Mouse (Mus musculus) hindbrain, embryonic 13.5 days (tissue): ENCODE results near the gene Ddit4. TPM values are rescaled to one million over a fixed set of nuclear protein-coding genes. Genes with fewer than 3 reads are reported as not detected.

Experiments
- ATAC-seq: fragments of 200-750 bp; cut with Nextera tagmentation; 2 replicates; pipeline ENCODE4 v1.8.0; 2017; ENCODE audit warnings: moderate TSS enrichment; ENCODE audit not compliant: low FRiP score
- H3K27ac ChIP-seq: fragments of 300-500 bp; sonication (generic); 2 replicates; pipeline ENCODE4 v1.5.1; 2015; ENCODE audit warnings: inconsistent platforms, mild to moderate bottlenecking, moderate library complexity
- H3K27me3 ChIP-seq: fragments of 300-500 bp; sonication (generic); 2 replicates; pipeline ENCODE4 v1.6.1; 2015; ENCODE audit warnings: mild to moderate bottlenecking, inconsistent platforms
- H3K36me3 ChIP-seq: fragments of 300-500 bp; sonication (generic); 2 replicates; pipeline ENCODE4 v1.6.1; 2015; ENCODE audit warnings: mild to moderate bottlenecking, inconsistent platforms
- H3K4me1 ChIP-seq: fragments of 300-500 bp; sonication (generic); replicated peaks from 2 replicates; pipeline ENCODE4 v1.6.1; 2015; ENCODE audit warnings: inconsistent platforms
- H3K4me2 ChIP-seq: fragments of 300-500 bp; sonication (generic); 2 replicates; pipeline ENCODE4 v1.6.1; 2015; ENCODE audit warnings: inconsistent platforms, mild to moderate bottlenecking, moderate library complexity
- H3K4me3 ChIP-seq: fragments of 300-500 bp; sonication (generic); 2 replicates; pipeline ENCODE4 v1.5.1; 2015; ENCODE audit warnings: mild to moderate bottlenecking, inconsistent platforms
- H3K9ac ChIP-seq: fragments of 300-500 bp; sonication (generic); 2 replicates; pipeline ENCODE4 v1.6.1; 2015; ENCODE audit warnings: mild to moderate bottlenecking, inconsistent platforms
- H3K9me3 ChIP-seq: fragments of 300-500 bp; sonication (generic); 2 replicates; pipeline ENCODE4 v1.6.1; 2016; ENCODE audit warnings: inconsistent platforms
- WGBS: fragments of 180-500 bp; shearing (Covaris S2); methylation state at CpG from one replicate; pipeline ENCODE4 v1.1.7; 2015; 5-methylcytosine and 5-hydroxymethylcytosine counted together
- polyA plus RNA-seq: library from polyadenylated mRNA; unstranded; fragments of >200 nt; fragmentation: Nextera tagmentation; extraction: Ambion mirVana; gene quantifications from 2 replicates; pipeline ENCODE4 v1.2.1, GENCODE M21; 2015

Gene Ddit4
- polyA plus RNA-seq, 1 experiment from 2014 or later = 69.6 TPM

- H3K9me3 ChIP-seq = no peaks in the 10 kb centered on the region
- peak; percentile 66 for ATAC-seq
- peaks cover 29% of the 10 kb centered on the region for H3K4me1 ChIP-seq
- H3K9ac ChIP-seq = peak overlapping the region; percentile 59
- no peaks in the 10 kb centered on the region for H3K36me3 ChIP-seq
- peak overlapping the region; percentile 33 for H3K4me3 ChIP-seq
- WGBS = 4% methylated on average over 33 of the region's 33 CpGs
- peak overlapping the region; percentile 75 for H3K27ac ChIP-seq
- no peaks in the 10 kb centered on the region for H3K27me3 ChIP-seq
- H3K4me2 ChIP-seq = peak overlapping the region; percentile 58
Measured at GRCm38 (mm10) chr10:59920810-59921681, 30.6 kb downstream of the Ddit4 start.

- Histone ChIP-seq H3K36me3 (no peaks in the 10 kb centered on the region), H3K4me3 (peak overlapping the region; percentile 33), H3K9me3 (no peaks in the 10 kb centered on the region), H3K4me2 (peak overlapping the region; percentile 58), H3K27me3 (no peaks in the 10 kb centered on the region), H3K27ac (peak overlapping the region; percentile 75), H3K9ac (peak overlapping the region; percentile 59), H3K4me1 (peaks cover 33% of the 10 kb centered on the region)
- WGBS = 26% methylated on average over 7 of the region's 7 CpGs
- ATAC-seq = peak; percentile 16; the same call in 1 of the 2 replicates
Measured at GRCm38 (mm10) chr10:59920485-59920809, 31.2 kb downstream of the Ddit4 start.

- Histone ChIP-seq H3K9ac (no peak overlapping the region), H3K9me3 (no peaks in the 10 kb centered on the region), H3K4me2 (no peak overlapping the region), H3K4me1 (peaks cover 33% of the 10 kb centered on the region), H3K36me3 (no peaks in the 10 kb centered on the region), H3K27ac (peak overlapping the region; percentile 75), H3K27me3 (no peaks in the 10 kb centered on the region), H3K4me3 (no peak overlapping the region)
- 52% methylated on average over 15 of the region's 15 CpGs for whole genome bisulfite sequencing
- no peak for ATAC-seq
Measured at GRCm38 (mm10) chr10:59919494-59920181, 32.0 kb downstream of the Ddit4 start.

- H3K4me3 ChIP-seq = no peak overlapping the region
- no peak overlapping the region for H3K4me2 ChIP-seq
- 87% methylated on average over 4 of the region's 4 CpGs for WGBS
- peaks cover 33% of the 10 kb centered on the region for H3K4me1 ChIP-seq
- no peaks in the 10 kb centered on the region for H3K9me3 ChIP-seq
- ATAC-seq = no peak
- H3K36me3 ChIP-seq = no peaks in the 10 kb centered on the region
- H3K9ac ChIP-seq = no peak overlapping the region
- no peaks in the 10 kb centered on the region for H3K27me3 ChIP-seq
- no peak overlapping the region for H3K27ac ChIP-seq
Measured at GRCm38 (mm10) chr10:59918111-59918510, 33.5 kb downstream of the Ddit4 start.

DNA sequence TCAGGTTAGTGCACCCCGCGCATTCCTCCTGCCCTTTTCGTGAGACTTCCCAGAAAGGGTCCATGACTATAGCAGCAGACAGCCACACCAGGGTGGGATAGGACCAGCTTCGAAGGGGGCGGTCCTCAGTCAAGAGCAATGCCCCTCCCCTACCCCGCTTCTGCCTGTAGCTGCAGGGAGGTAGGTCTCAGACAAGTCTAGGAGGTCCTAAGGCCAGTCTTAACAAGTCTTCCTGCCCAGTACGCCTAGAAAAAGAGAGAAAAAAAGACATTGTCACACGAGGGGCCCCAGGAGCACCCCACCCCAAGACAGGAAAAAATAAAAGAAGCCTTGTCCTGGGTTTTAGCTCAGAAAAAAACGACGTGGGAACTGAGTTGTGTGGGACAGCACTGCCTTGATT, 35.0 kb downstream of the Ddit4 start:
- H3K9me3 ChIP-seq = no peaks in the 10 kb centered on the region
- peak overlapping the region; percentile 48 for H3K4me2 ChIP-seq
- peak overlapping the region; percentile 55; the same call in 1 of the 2 replicates for H3K27ac ChIP-seq
- H3K9ac ChIP-seq = peak overlapping the region; percentile 29; the same call in 1 of the 2 replicates
- ATAC-seq = peak; percentile 60
- 2% methylated on average over 10 of the region's 10 CpGs for WGBS
- no peaks in the 10 kb centered on the region for H3K36me3 ChIP-seq
- peak overlapping the region; percentile 17; the same call in 1 of the 2 replicates for H3K4me3 ChIP-seq
- no peaks in the 10 kb centered on the region for H3K27me3 ChIP-seq
- peaks cover 41% of the 10 kb centered on the region for H3K4me1 ChIP-seq

DNA sequence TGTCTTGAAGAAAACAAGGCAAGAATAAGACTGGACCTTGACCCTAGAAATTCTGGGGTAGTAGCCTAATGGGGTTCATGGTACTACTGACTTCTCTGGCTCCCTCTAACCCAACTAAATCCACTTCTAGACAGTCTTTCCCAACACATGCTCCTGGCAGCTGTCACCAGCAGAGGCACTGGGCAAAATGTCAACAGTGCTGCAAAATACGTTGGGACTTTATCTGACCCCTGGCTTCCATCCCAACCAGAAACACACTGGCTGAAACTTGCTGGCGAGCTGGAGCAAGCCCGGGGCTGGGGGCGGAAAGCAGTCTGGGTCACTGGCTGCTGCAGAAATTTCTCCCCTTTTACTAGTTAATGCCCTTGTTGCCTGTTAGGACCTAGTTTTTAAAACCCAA, 35.5 kb downstream of the Ddit4 start:
- H3K27ac ChIP-seq = peak overlapping the region; percentile 55; the same call in 1 of the 2 replicates
- H3K4me3 ChIP-seq = peak overlapping the region; percentile 17; the same call in 1 of the 2 replicates
- H3K27me3 ChIP-seq = no peaks in the 10 kb centered on the region
- no peaks in the 10 kb centered on the region for H3K36me3 ChIP-seq
- H3K9me3 ChIP-seq = no peaks in the 10 kb centered on the region
- WGBS = 13% methylated on average over 4 of the region's 4 CpGs
- no peak for ATAC-seq
- peak overlapping the region; percentile 48 for H3K4me2 ChIP-seq
- H3K4me1 ChIP-seq = peaks cover 41% of the 10 kb centered on the region
- H3K9ac ChIP-seq = peak overlapping the region; percentile 29; the same call in 1 of the 2 replicates

DNA sequence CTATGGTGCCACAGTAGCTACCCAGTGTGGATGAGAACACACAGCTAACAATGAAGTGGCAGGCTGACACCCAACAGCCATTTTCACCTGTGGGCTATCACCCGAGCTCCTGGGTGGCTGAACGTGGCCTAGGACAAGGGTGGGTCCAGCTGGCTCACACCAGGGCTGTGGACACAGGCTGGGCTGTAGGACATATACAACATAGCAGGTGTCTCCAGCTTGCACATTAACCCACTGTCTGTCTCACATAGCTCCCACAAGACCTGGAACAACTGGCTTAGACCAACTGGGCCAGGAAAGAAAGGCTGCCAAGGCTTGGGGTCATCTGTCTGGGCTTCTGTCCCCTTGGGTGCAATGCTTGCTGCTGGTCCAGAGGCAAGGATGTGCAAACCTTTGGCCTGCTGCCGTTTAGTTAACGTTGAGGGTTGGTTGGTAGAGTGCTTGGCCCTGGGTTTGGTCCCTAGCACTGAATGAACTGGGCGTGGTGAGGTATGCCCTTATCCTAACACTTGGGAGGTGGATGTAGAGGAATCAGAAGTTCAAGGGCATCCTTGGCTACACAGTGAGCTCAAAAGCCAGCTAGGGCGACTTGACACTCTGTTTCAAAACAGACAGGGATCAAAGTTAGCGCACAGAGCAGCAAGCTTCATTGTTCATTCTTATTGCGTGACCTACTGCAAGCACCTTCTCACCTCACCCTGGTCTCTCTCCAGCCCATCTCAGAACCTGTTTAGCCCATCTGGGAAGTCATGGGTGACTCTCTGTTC, 36.3 kb downstream of the Ddit4 start:
- no peak overlapping the region for H3K9ac ChIP-seq
- no peaks in the 10 kb centered on the region for H3K9me3 ChIP-seq
- no peak overlapping the region for H3K4me3 ChIP-seq
- peaks cover 41% of the 10 kb centered on the region for H3K4me1 ChIP-seq
- ATAC-seq = no peak
- no peaks in the 10 kb centered on the region for H3K27me3 ChIP-seq
- WGBS = 91% methylated on average over 8 of the region's 8 CpGs
- no peak overlapping the region for H3K4me2 ChIP-seq
- H3K36me3 ChIP-seq = no peaks in the 10 kb centered on the region
- no peak overlapping the region for H3K27ac ChIP-seq

DNA sequence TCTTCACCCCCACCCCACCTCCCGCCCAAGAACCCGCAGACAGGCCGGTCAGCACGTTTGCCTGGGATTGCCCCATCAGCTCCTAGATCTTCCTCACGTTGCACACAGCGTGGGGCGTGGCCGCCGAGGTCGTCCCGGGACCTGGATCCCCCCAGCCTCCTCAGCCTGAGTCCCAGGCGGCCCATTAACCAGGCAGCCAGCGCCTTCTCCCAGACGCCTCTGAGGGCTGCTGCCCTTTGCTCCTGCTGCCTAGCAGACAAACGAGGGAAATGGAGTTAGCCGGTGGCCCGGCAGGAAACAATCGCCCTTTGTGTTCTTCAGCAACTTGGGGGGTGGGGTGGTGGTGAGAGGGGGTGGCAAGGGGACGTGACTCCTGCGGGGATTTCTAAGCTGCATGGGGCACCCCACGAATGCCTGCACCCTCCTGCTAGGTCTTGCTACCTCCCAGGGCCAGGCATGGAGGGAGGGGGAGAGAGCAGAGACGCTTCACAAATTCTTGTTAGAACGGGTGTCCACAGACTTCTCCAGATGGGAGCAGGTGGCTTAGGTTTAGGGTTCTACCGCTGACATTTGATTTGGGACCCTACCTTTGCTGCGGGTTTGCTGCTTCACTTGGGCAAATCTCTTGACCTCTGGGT, 40.0 kb downstream of the Ddit4 start:
- Histone ChIP-seq H3K4me3 (0 out of 2 replicates have a peak overlapping the region, but pooled peaks have one; percentile 1), H3K27ac (peak overlapping the region; percentile 1; the same call in 1 of the 2 replicates), H3K4me1 (peaks cover 55% of the 10 kb centered on the region), H3K9ac (peak overlapping the region; percentile 58), H3K9me3 (no peaks in the 10 kb centered on the region), H3K27me3 (no peaks in the 10 kb centered on the region), H3K36me3 (no peaks in the 10 kb centered on the region), H3K4me2 (peak overlapping the region; percentile 31)
- WGBS = 4% methylated on average over 25 of the region's 25 CpGs
- no peak for ATAC-seq

GRCm38 (mm10) chr10:59911091-59911490, 40.5 kb downstream of the Ddit4 start:
- no peak overlapping the region for H3K4me3 ChIP-seq
- H3K27me3 ChIP-seq = no peaks in the 10 kb centered on the region
- ATAC-seq = no peak
- H3K36me3 ChIP-seq = no peaks in the 10 kb centered on the region
- 0 out of 2 replicates have a peak overlapping the region, but pooled peaks have one; percentile 1 for H3K27ac ChIP-seq
- H3K4me2 ChIP-seq = peak overlapping the region; percentile 31
- H3K4me1 ChIP-seq = peaks cover 49% of the 10 kb centered on the region
- peak overlapping the region; percentile 58; the same call in 1 of the 2 replicates for H3K9ac ChIP-seq
- 14% methylated on average over 6 of the region's 6 CpGs for WGBS
- H3K9me3 ChIP-seq = no peaks in the 10 kb centered on the region

DNA sequence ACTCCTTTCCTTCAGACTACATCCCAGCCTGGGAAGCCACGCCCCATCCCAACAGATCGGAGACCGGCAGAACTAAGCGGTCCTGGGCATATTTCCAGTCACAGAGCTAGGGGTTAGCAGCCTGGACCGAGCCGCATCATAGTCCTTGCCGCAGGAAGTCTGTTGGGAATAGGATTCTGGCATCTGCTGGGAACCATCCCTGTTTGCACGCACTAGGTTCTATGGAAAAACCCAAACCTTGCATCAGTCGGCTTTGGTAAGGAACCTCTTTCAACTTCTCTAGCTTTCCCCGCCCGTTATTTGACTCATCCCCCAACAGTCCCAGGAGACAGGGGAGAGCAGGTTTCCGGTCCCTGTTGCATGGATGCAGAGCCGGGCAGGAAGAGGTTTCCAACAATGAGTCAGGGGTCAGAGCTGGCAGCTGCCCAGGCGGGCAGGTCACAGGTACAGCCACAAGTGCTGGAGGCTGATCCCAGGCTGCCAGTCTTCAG, 42.2 kb downstream of the Ddit4 start:
- H3K9me3 ChIP-seq = no peaks in the 10 kb centered on the region
- peak overlapping the region; percentile 24; the same call in 1 of the 2 replicates for H3K9ac ChIP-seq
- H3K4me3 ChIP-seq = no peak overlapping the region
- no peaks in the 10 kb centered on the region for H3K27me3 ChIP-seq
- peaks cover 45% of the 10 kb centered on the region for H3K4me1 ChIP-seq
- 7% methylated on average over 14 of the region's 14 CpGs for WGBS
- no peak for ATAC-seq
- H3K4me2 ChIP-seq = peak overlapping the region; percentile 9; the same call in 1 of the 2 replicates
- H3K27ac ChIP-seq = 0 out of 2 replicates have a peak overlapping the region, but pooled peaks have one; percentile 52
- no peaks in the 10 kb centered on the region for H3K36me3 ChIP-seq

- Histone ChIP-seq H3K27me3 (no peaks in the 10 kb centered on the region), H3K9ac (no peak overlapping the region), H3K9me3 (no peaks in the 10 kb centered on the region), H3K4me3 (no peak overlapping the region), H3K4me1 (peaks cover 45% of the 10 kb centered on the region), H3K27ac (0 out of 2 replicates have a peak overlapping the region, but pooled peaks have one; percentile 52), H3K4me2 (no peak overlapping the region), H3K36me3 (no peaks in the 10 kb centered on the region)
- ATAC-seq = no peak
- 47% methylated on average over 7 of the region's 7 CpGs for WGBS
Measured at GRCm38 (mm10) chr10:59908776-59909315, 42.8 kb downstream of the Ddit4 start.
